Mouse (Mus musculus): ENCODE results near the gene Gpam. TPM values are rescaled to one million over a fixed set of nuclear protein-coding genes. Genes with fewer than 3 reads are reported as not detected.

Gpam gene
- polyA plus RNA-seq, 1 experiment = 20.0 TPM

- TF ChIP-seq POLR2A (IDR thresholded peaks at IDR 0.05; ENCODE audit: control insufficient read depth, extremely low read depth, insufficient read depth, low read length, poor library complexity) (no peak), CTCF (IDR thresholded peaks at IDR 0.05; ENCODE audit: borderline replicate concordance, control insufficient read depth, extremely low read depth, insufficient read depth, low read length, poor library complexity) (no peak)
Observed at GRCm38 (mm10) chr19:55084971-55085856, 41.8 kb downstream of the Gpam start.

GRCm38 (mm10) chr19:55076822-55077221, 50.2 kb downstream of the Gpam start:
- peaks cover 18% of the 10 kb centered on the region for H3K36me3 ChIP-seq (ENCODE audit: control insufficient read depth, insufficient read depth, low read length)
- H3K4me3 ChIP-seq (ENCODE audit: control insufficient read depth, insufficient read depth, low read length) = no peak overlapping the region
- H3K27ac ChIP-seq (ENCODE audit: control insufficient read depth, insufficient read depth, low read length) = no peak overlapping the region

More at GRCm38 (mm10) chr19:55084971-55085856, 41.8 kb downstream of the Gpam start:
- no peak for DNase-seq
- Histone ChIP-seq H3K36me3 (ENCODE audit: control insufficient read depth, insufficient read depth, low read length) (peaks cover 24% of the 10 kb centered on the region), H3K4me3 (ENCODE audit: control insufficient read depth, insufficient read depth, low read length) (no peak overlapping the region), H3K4me1 (replicated peaks; ENCODE audit: control insufficient read depth, insufficient read depth, low read length) (no peaks in the 10 kb centered on the region), H3K27me3 (ENCODE audit: control insufficient read depth, insufficient read depth, low read length) (no peaks in the 10 kb centered on the region), H3K27ac (ENCODE audit: control insufficient read depth, insufficient read depth, low read length) (no peak overlapping the region)
- 83% methylated on average over 4 of the region's 4 CpGs for WGBS

GRCm38 (mm10) chr19:55073004-55073403, 54.0 kb downstream of the Gpam start:
- no peaks in the 10 kb centered on the region for H3K4me1 ChIP-seq (replicated peaks; ENCODE audit: control insufficient read depth, insufficient read depth, low read length)
- TF ChIP-seq CTCF (IDR thresholded peaks at IDR 0.05; ENCODE audit: borderline replicate concordance, control insufficient read depth, extremely low read depth, insufficient read depth, low read length, poor library complexity) = no peak
- TF ChIP-seq POLR2A (IDR thresholded peaks at IDR 0.05; ENCODE audit: control insufficient read depth, extremely low read depth, insufficient read depth, low read length, poor library complexity) = no peak
- 90% methylated on average over 3 of the region's 3 CpGs for WGBS
- H3K27ac ChIP-seq (ENCODE audit: control insufficient read depth, insufficient read depth, low read length) = no peak overlapping the region
- H3K36me3 ChIP-seq (ENCODE audit: control insufficient read depth, insufficient read depth, low read length) = peaks cover 12% of the 10 kb centered on the region
- DNase-seq = no peak
- no peaks in the 10 kb centered on the region for H3K27me3 ChIP-seq (ENCODE audit: control insufficient read depth, insufficient read depth, low read length)
- H3K4me3 ChIP-seq (ENCODE audit: control insufficient read depth, insufficient read depth, low read length) = no peak overlapping the region

More at GRCm38 (mm10) chr19:55076822-55077221, 50.2 kb downstream of the Gpam start:
- TF ChIP-seq CTCF (IDR thresholded peaks at IDR 0.05; ENCODE audit: borderline replicate concordance, control insufficient read depth, extremely low read depth, insufficient read depth, low read length, poor library complexity) (no peak), POLR2A (IDR thresholded peaks at IDR 0.05; ENCODE audit: control insufficient read depth, extremely low read depth, insufficient read depth, low read length, poor library complexity) (no peak)
- WGBS = 96% methylated on average over 8 of the region's 8 CpGs
- H3K27me3 ChIP-seq (ENCODE audit: control insufficient read depth, insufficient read depth, low read length) = no peaks in the 10 kb centered on the region
- no peaks in the 10 kb centered on the region for H3K4me1 ChIP-seq (replicated peaks; ENCODE audit: control insufficient read depth, insufficient read depth, low read length)
- no peak for DNase-seq

DNA sequence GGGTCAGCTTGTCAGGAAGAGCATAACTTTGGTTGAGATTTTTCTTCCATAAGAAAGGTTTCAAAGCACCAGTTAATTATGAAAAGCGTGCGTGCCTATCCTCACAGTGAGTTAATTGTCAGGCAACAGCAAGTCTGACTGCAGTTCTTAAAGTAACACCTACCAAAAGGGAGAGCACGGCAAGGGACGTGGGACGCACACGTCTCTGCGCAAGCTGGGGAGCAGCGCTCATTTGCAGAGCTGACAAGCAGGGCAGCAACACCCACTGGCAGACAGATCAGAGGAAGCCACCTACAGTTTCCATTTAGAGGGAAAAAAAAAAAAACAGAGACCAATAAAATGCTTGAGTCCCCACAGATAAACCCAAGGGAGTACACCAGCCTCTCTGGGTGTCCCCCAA, 58.0 kb downstream of the Gpam start:
- TF ChIP-seq CTCF (IDR thresholded peaks at IDR 0.05; ENCODE audit: borderline replicate concordance, control insufficient read depth, extremely low read depth, insufficient read depth, low read length, poor library complexity) (no peak), POLR2A (IDR thresholded peaks at IDR 0.05; ENCODE audit: control insufficient read depth, extremely low read depth, insufficient read depth, low read length, poor library complexity) (no peak)
- peaks cover 1% of the 10 kb centered on the region; the same call in 1 of the 2 replicates for H3K36me3 ChIP-seq (ENCODE audit: control insufficient read depth, insufficient read depth, low read length)
- H3K4me3 ChIP-seq (ENCODE audit: control insufficient read depth, insufficient read depth, low read length) = no peak overlapping the region
- no peak overlapping the region for H3K27ac ChIP-seq (ENCODE audit: control insufficient read depth, insufficient read depth, low read length)
- no peaks in the 10 kb centered on the region for H3K27me3 ChIP-seq (ENCODE audit: control insufficient read depth, insufficient read depth, low read length)
- WGBS = 96% methylated on average over 8 of the region's 8 CpGs
- no peak for DNase-seq
- H3K4me1 ChIP-seq (replicated peaks; ENCODE audit: control insufficient read depth, insufficient read depth, low read length) = no peaks in the 10 kb centered on the region

DNA sequence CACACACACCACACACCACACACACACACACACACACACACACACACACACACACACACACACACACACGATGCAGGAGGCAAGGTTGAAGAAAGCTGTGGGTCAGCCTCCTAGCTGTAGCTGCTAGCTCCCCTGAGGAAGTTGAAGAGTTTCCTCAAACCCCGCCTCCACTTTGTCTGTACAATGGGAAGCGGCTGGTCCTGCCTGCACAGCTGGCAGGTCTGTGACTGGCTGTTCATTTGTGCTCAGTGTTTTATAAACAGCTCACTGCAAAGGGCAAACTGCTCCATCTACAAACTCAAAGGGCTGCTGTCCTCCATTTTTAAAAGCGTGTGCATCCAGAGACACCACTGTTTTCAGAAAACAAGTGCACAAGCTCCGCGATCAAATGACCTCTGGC, 63.8 kb downstream of the Gpam start:
- peak; percentile 29 for DNase-seq
- no peaks in the 10 kb centered on the region for H3K27me3 ChIP-seq (ENCODE audit: control insufficient read depth, insufficient read depth, low read length)
- no peak overlapping the region for H3K4me3 ChIP-seq (ENCODE audit: control insufficient read depth, insufficient read depth, low read length)
- H3K27ac ChIP-seq (ENCODE audit: control insufficient read depth, insufficient read depth, low read length) = no peak overlapping the region
- no peaks in the 10 kb centered on the region for H3K36me3 ChIP-seq (ENCODE audit: control insufficient read depth, insufficient read depth, low read length)
- H3K4me1 ChIP-seq (replicated peaks; ENCODE audit: control insufficient read depth, insufficient read depth, low read length) = peaks cover 6% of the 10 kb centered on the region
- WGBS = 19% methylated on average over 6 of the region's 6 CpGs
- no peak for TF ChIP-seq CTCF (IDR thresholded peaks at IDR 0.05; ENCODE audit: borderline replicate concordance, control insufficient read depth, extremely low read depth, insufficient read depth, low read length, poor library complexity)
- TF ChIP-seq POLR2A (IDR thresholded peaks at IDR 0.05; ENCODE audit: control insufficient read depth, extremely low read depth, insufficient read depth, low read length, poor library complexity) = no peak

DNA sequence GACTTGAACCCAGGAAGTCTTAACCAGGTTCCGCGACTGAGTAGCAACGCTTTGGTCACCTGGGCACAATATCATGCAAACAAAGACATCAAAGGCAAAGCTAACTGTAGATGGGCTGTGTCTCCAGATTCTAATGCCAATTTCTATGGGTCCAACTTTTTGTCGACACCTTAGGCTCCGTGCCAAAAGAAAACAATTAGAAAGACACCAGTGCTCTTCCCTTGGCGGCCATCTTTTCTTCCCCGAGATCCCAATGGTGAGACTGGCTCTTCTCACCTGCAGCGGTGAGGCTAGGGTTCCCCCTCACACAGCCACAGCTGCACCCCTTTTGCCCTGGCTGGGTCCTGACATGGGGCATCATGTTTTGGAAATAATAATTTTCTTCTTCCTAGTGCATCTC, 64.5 kb downstream of the Gpam start:
- 91% methylated on average over 8 of the region's 8 CpGs for WGBS
- Histone ChIP-seq H3K4me1 (replicated peaks; ENCODE audit: control insufficient read depth, insufficient read depth, low read length) (peaks cover 6% of the 10 kb centered on the region), H3K27me3 (ENCODE audit: control insufficient read depth, insufficient read depth, low read length) (no peaks in the 10 kb centered on the region), H3K27ac (ENCODE audit: control insufficient read depth, insufficient read depth, low read length) (no peak overlapping the region), H3K4me3 (ENCODE audit: control insufficient read depth, insufficient read depth, low read length) (no peak overlapping the region), H3K36me3 (ENCODE audit: control insufficient read depth, insufficient read depth, low read length) (no peaks in the 10 kb centered on the region)
- TF ChIP-seq POLR2A (IDR thresholded peaks at IDR 0.05; ENCODE audit: control insufficient read depth, extremely low read depth, insufficient read depth, low read length, poor library complexity) (no peak), CTCF (IDR thresholded peaks at IDR 0.05; ENCODE audit: borderline replicate concordance, control insufficient read depth, extremely low read depth, insufficient read depth, low read length, poor library complexity) (no peak)
- no peak for DNase-seq

Measured in thymus, adult 2 months (tissue).